Comparison of ENCODE assay signal across 22 mouse cellular contexts in genomic region chr12:57402360-57402759, GRCm38 (mm10).
A peak's percentile ranks its signal among the peaks of the same experiment; 100 is the strongest.
DNase-seq lines count a peak whose midpoint lies in the region; ATAC-seq lines count a peak whose summit lies in the region.
"Had no signal": no experiment of that assay in that cellular context is flagged by ENCODE, and none has a peak within 500 bp of the region (broad histone marks: within the 10 kb centered on the region; RNA-seq: fewer than 3 reads in every experiment).

No protein-coding gene starts in this region.

- H3K4me3 ChIP-seq in forebrain, embryonic 16.5 days (replicated peaks; ENCODE audit: low read length), result no peak overlapping the region
- H3K4me3 ChIP-seq: heart, adult 2 months; heart, embryonic 10.5 days; heart, embryonic 13.5 days had no signal

- no peak for ATAC-seq in forebrain, embryonic 16.5 days
- ATAC-seq: CD4-positive, CD25-positive, alpha-beta regulatory T cell, adult 4 months; forebrain, embryonic 14.5 days; hindbrain, postnatal 0 days had no signal

- WGBS in forebrain, embryonic 16.5 days, result 79% methylated on average over 6 of the region's 6 CpGs

- no peaks in the 10 kb centered on the region for H3K27me3 ChIP-seq in forebrain, embryonic 16.5 days (replicated peaks; ENCODE audit: control insufficient read depth, insufficient read depth, low read length)
- H3K27me3 ChIP-seq: heart, embryonic 13.5 days had no signal

- H3K27ac ChIP-seq in forebrain, embryonic 16.5 days (ENCODE audit: low read length), result no peak overlapping the region
- H3K27ac ChIP-seq: heart, adult 2 months; heart, embryonic 10.5 days; heart, embryonic 13.5 days; hindbrain, embryonic 14.5 days; hindbrain, postnatal 0 days had no signal

- peaks cover 5% of the 10 kb centered on the region for H3K4me1 ChIP-seq in forebrain, embryonic 16.5 days (replicated peaks; ENCODE audit: control insufficient read depth, insufficient read depth, low read length)
- H3K4me1 ChIP-seq: heart, embryonic 10.5 days; heart, embryonic 13.5 days had no signal

- H3K36me3 ChIP-seq in forebrain, embryonic 16.5 days (ENCODE audit: control insufficient read depth, insufficient read depth), result no peaks in the 10 kb centered on the region
- H3K36me3 ChIP-seq: heart, embryonic 10.5 days; heart, embryonic 13.5 days had no signal

- H3K4me2 ChIP-seq in forebrain, embryonic 16.5 days (ENCODE audit: low read length), result no peak overlapping the region
- H3K4me2 ChIP-seq: heart, embryonic 13.5 days; hindbrain, embryonic 14.5 days had no signal

- H3K9ac ChIP-seq in forebrain, embryonic 16.5 days (replicated peaks; ENCODE audit: low read depth, low read length), result no peak overlapping the region
- H3K9ac ChIP-seq: heart, embryonic 13.5 days; hindbrain, embryonic 14.5 days had no signal

- peak; percentile 22 to 48 for DNase-seq in lung, adult 18-20 months
- DNase-seq in lung, postnatal 10 days, result no peak
- DNase-seq in lung, postnatal 25 days (ENCODE audit: low spot score), result peak; percentile 49
- DNase-seq in lung, postnatal 4 days, result no peak
- DNase-seq in gonadal fat pad, adult 2 months (ENCODE audit: low read depth), result peak; percentile 30
- DNase-seq in lung, postnatal 36 days, result peak; percentile 42
- DNase-seq: adrenal gland, adult 2 months; adrenal gland, postnatal 14 days; cerebellum, adult 11 months; cerebellum, adult 8-10 months; cerebellum, postnatal 14 days; gastrocnemius, postnatal 25 days; heart, adult 2 months; heart, postnatal 14 days; heart, postnatal 4 days had no signal

- H3K9me3 ChIP-seq in forebrain, embryonic 16.5 days (ENCODE audit: control insufficient read depth, low read length), result no peaks in the 10 kb centered on the region
- H3K9me3 ChIP-seq: heart, embryonic 10.5 days; heart, embryonic 13.5 days had no signal

Comparison
In these comparisons a context has a peak if more than half of its experiments do, and no peak if none do; other contexts are left out.
1. DNase-seq: peak in lung, adult 18-20 months (2 of 2), lung, postnatal 25 days (single experiment), gonadal fat pad, adult 2 months (single experiment) and lung, postnatal 36 days (single experiment); none in lung, postnatal 10 days (single experiment) and lung, postnatal 4 days (0 of 2).